Mouse (Mus musculus) neural tube, embryonic 12.5 days (tissue): ENCODE data around the gene Psen2. TPM values are rescaled to one million over a fixed set of nuclear protein-coding genes. Genes with fewer than 3 reads are reported as not detected.

Source experiments
- ATAC-seq: fragments of 200-750 bp; cut with Nextera tagmentation; 2 replicates; pipeline ENCODE4 v1.8.0; 2017; ENCODE audit warnings: low read depth, mild to moderate bottlenecking, moderate TSS enrichment, moderate library complexity; ENCODE audit not compliant: low FRiP score
- H3K27ac ChIP-seq: fragments of 300-500 bp; sonication (generic); 2 replicates; pipeline ENCODE4 v1.5.1; 2016
- H3K27me3 ChIP-seq: fragments of 300-500 bp; sonication (generic); replicated peaks from 2 replicates; pipeline ENCODE4 v1.6.1; 2016; ENCODE audit warnings: mild to moderate bottlenecking
- H3K36me3 ChIP-seq: fragments of 300-500 bp; sonication (generic); 2 replicates; pipeline ENCODE4 v1.6.1; 2016; ENCODE audit warnings: mild to moderate bottlenecking
- H3K4me1 ChIP-seq: fragments of 300-500 bp; sonication (generic); 2 replicates; pipeline ENCODE4 v1.6.1; 2016
- H3K4me2 ChIP-seq: fragments of 300-500 bp; sonication (generic); replicated peaks from 2 replicates; pipeline ENCODE4 v1.6.1; 2016; ENCODE audit warnings: mild to moderate bottlenecking
- H3K4me3 ChIP-seq: fragments of 300-500 bp; sonication (generic); 2 replicates; pipeline ENCODE4 v1.5.1; 2016
- H3K9ac ChIP-seq: fragments of 300-500 bp; sonication (generic); 2 replicates; pipeline ENCODE4 v1.6.1; 2016; ENCODE audit warnings: mild to moderate bottlenecking
- H3K9me3 ChIP-seq: fragments of 300-500 bp; sonication (generic); 2 replicates; pipeline ENCODE4 v1.6.1; 2016; ENCODE audit warnings: mild to moderate bottlenecking
- WGBS: fragments of 180-500 bp; shearing (Covaris S2); methylation state at CpG from one replicate; pipeline ENCODE4 v1.1.7; 2016; 5-methylcytosine and 5-hydroxymethylcytosine counted together
- polyA plus RNA-seq: library from polyadenylated mRNA; unstranded; fragments of >200 nt; fragmentation: Nextera tagmentation; extraction: Ambion mirVana; gene quantifications from 2 replicates; pipeline ENCODE4 v1.2.1, GENCODE M21; 2016

Psen2 gene
- polyA plus RNA-seq, 1 experiment from 2014 or later: 9.5 TPM

GRCm38 (mm10) chr1:180255294-180256117 is 7.7 kb downstream of the Psen2 start:
- no peak overlapping the region; the same call in 1 of the 2 replicates for H3K27ac ChIP-seq
- H3K4me3 ChIP-seq: peak overlapping the region; percentile 75
- H3K9ac ChIP-seq: peak overlapping the region; percentile 81
- peaks cover 5% of the 10 kb centered on the region; the same call in 1 of the 2 replicates for H3K4me1 ChIP-seq
- ATAC-seq: peak; percentile 57; the same call in 1 of the 2 replicates
- H3K9me3 ChIP-seq: no peaks in the 10 kb centered on the region
- peak overlapping the region; percentile 99 for H3K4me2 ChIP-seq
- no peaks in the 10 kb centered on the region for H3K36me3 ChIP-seq
- H3K27me3 ChIP-seq: peaks cover 9% of the 10 kb centered on the region; the same call in 1 of the 2 replicates
- WGBS: 4% methylated on average over 33 of the region's 33 CpGs

GRCm38 (mm10) chr1:180254316-180254715 is 8.9 kb downstream of the Psen2 start:
- Histone ChIP-seq H3K27me3 (peaks cover 9% of the 10 kb centered on the region; the same call in 1 of the 2 replicates), H3K27ac (no peak overlapping the region), H3K9ac (no peak overlapping the region), H3K9me3 (no peaks in the 10 kb centered on the region), H3K4me3 (no peak overlapping the region), H3K4me1 (peaks cover 15% of the 10 kb centered on the region), H3K4me2 (no peak overlapping the region), H3K36me3 (no peaks in the 10 kb centered on the region)
- no peak for ATAC-seq
- 92% methylated on average over 5 of the region's 5 CpGs for WGBS

- H3K27me3 ChIP-seq: peaks cover 9% of the 10 kb centered on the region; the same call in 1 of the 2 replicates
- no peaks in the 10 kb centered on the region for H3K9me3 ChIP-seq
- H3K4me1 ChIP-seq: peaks cover 15% of the 10 kb centered on the region
- no peak for ATAC-seq
- no peak overlapping the region for H3K9ac ChIP-seq
- H3K4me2 ChIP-seq: no peak overlapping the region
- H3K4me3 ChIP-seq: no peak overlapping the region
- 83% methylated on average over 11 of the region's 11 CpGs for WGBS
- H3K27ac ChIP-seq: no peak overlapping the region
- H3K36me3 ChIP-seq: no peaks in the 10 kb centered on the region
These were observed 10.5 kb downstream of the Psen2 start for GRCm38 (mm10) chr1:180252656-180253190.

- H3K27ac ChIP-seq: no peak overlapping the region
- H3K4me3 ChIP-seq: no peak overlapping the region
- no peak overlapping the region for H3K4me2 ChIP-seq
- no peak for ATAC-seq
- 54% methylated on average over 10 of the region's 10 CpGs for whole genome bisulfite sequencing
- H3K36me3 ChIP-seq: no peaks in the 10 kb centered on the region
- no peaks in the 10 kb centered on the region for H3K9me3 ChIP-seq
- peaks cover 9% of the 10 kb centered on the region; the same call in 1 of the 2 replicates for H3K27me3 ChIP-seq
- H3K4me1 ChIP-seq: peaks cover 15% of the 10 kb centered on the region
- no peak overlapping the region for H3K9ac ChIP-seq
These were observed 11.8 kb downstream of the Psen2 start for GRCm38 (mm10) chr1:180251176-180252048.

GRCm38 (mm10) chr1:180250441-180250830 is 12.8 kb downstream of the Psen2 start:
- H3K4me2 ChIP-seq: peak overlapping the region; percentile 41
- 72% methylated on average over 8 of the region's 8 CpGs for WGBS
- no peak for ATAC-seq

GRCm38 (mm10) chr1:180249666-180250440 is 13.4 kb downstream of the Psen2 start:
- Histone ChIP-seq H3K36me3 (no peaks in the 10 kb centered on the region), H3K4me3 (no peak overlapping the region), H3K27me3 (peaks cover 5% of the 10 kb centered on the region; the same call in 1 of the 2 replicates), H3K9me3 (no peaks in the 10 kb centered on the region), H3K9ac (no peak overlapping the region), H3K27ac (no peak overlapping the region), H3K4me1 (peaks cover 10% of the 10 kb centered on the region; the same call in 1 of the 2 replicates), H3K4me2 (peak overlapping the region; percentile 41)
- 18% methylated on average over 20 of the region's 20 CpGs for WGBS
- ATAC-seq: peak; percentile 75; the same call in 1 of the 2 replicates

More at GRCm38 (mm10) chr1:180250441-180250830, 12.8 kb downstream of the Psen2 start:
- H3K4me1 ChIP-seq: peaks cover 13% of the 10 kb centered on the region
- no peak overlapping the region for H3K4me3 ChIP-seq
- peaks cover 9% of the 10 kb centered on the region; the same call in 1 of the 2 replicates for H3K27me3 ChIP-seq
- no peaks in the 10 kb centered on the region for H3K9me3 ChIP-seq
- no peaks in the 10 kb centered on the region for H3K36me3 ChIP-seq
- no peak overlapping the region for H3K9ac ChIP-seq
- H3K27ac ChIP-seq: no peak overlapping the region

GRCm38 (mm10) chr1:180248593-180249146 is 14.6 kb downstream of the Psen2 start:
- H3K9me3 ChIP-seq: no peaks in the 10 kb centered on the region
- peaks cover 10% of the 10 kb centered on the region; the same call in 1 of the 2 replicates for H3K4me1 ChIP-seq
- H3K36me3 ChIP-seq: no peaks in the 10 kb centered on the region
- H3K9ac ChIP-seq: no peak overlapping the region
- no peak overlapping the region for H3K27ac ChIP-seq
- H3K27me3 ChIP-seq: no peaks in the 10 kb centered on the region
- no peak overlapping the region for H3K4me3 ChIP-seq
- no peak overlapping the region for H3K4me2 ChIP-seq
- WGBS: 93% methylated on average over 7 of the region's 7 CpGs
- ATAC-seq: no peak

GRCm38 (mm10) chr1:180247901-180248300 is 15.3 kb downstream of the Psen2 start:
- peaks cover 10% of the 10 kb centered on the region; the same call in 1 of the 2 replicates for H3K4me1 ChIP-seq
- no peak overlapping the region for H3K27ac ChIP-seq
- no peaks in the 10 kb centered on the region for H3K27me3 ChIP-seq
- H3K9me3 ChIP-seq: no peaks in the 10 kb centered on the region
- H3K36me3 ChIP-seq: no peaks in the 10 kb centered on the region
- H3K4me2 ChIP-seq: no peak overlapping the region
- WGBS: 87% methylated on average over 7 of the region's 7 CpGs
- H3K9ac ChIP-seq: no peak overlapping the region
- ATAC-seq: no peak
- no peak overlapping the region for H3K4me3 ChIP-seq

GRCm38 (mm10) chr1:180245741-180246507 is 17.3 kb downstream of the Psen2 start:
- H3K4me1 ChIP-seq: peaks cover 10% of the 10 kb centered on the region; the same call in 1 of the 2 replicates
- no peak overlapping the region for H3K27ac ChIP-seq
- no peaks in the 10 kb centered on the region for H3K9me3 ChIP-seq
- H3K4me3 ChIP-seq: no peak overlapping the region
- no peak overlapping the region for H3K4me2 ChIP-seq
- H3K27me3 ChIP-seq: no peaks in the 10 kb centered on the region
- no peaks in the 10 kb centered on the region for H3K36me3 ChIP-seq
- no peak overlapping the region for H3K9ac ChIP-seq
- WGBS: 89% methylated on average over 13 of the region's 13 CpGs
- ATAC-seq: no peak

- peaks cover 9% of the 10 kb centered on the region; the same call in 1 of the 2 replicates for H3K4me1 ChIP-seq
- H3K9me3 ChIP-seq: peaks cover 5% of the 10 kb centered on the region; the same call in 1 of the 2 replicates
- H3K4me3 ChIP-seq: no peak overlapping the region
- no peak for ATAC-seq
- no peak overlapping the region for H3K27ac ChIP-seq
- H3K27me3 ChIP-seq: no peaks in the 10 kb centered on the region
- no peaks in the 10 kb centered on the region for H3K36me3 ChIP-seq
- H3K4me2 ChIP-seq: no peak overlapping the region
- WGBS: 41% methylated on average over 3 of the region's 3 CpGs
- no peak overlapping the region for H3K9ac ChIP-seq
These were observed 31.5 kb downstream of the Psen2 start for GRCm38 (mm10) chr1:180231729-180232128.
